Comparison of ENCODE assay signal across 19 mouse cellular contexts in genomic region chr19:53002166-53003095, GRCm38 (mm10). TPM values are rescaled to one million over a fixed set of nuclear protein-coding genes. Genes with fewer than 3 reads are reported as not detected.
DNase-seq lines count a peak whose midpoint lies in the region; ATAC-seq and TF ChIP-seq lines count a peak whose summit lies in the region.
"Had no signal": no experiment of that assay in that cellular context is flagged by ENCODE, and none has a peak within 500 bp of the region (broad histone marks: within the 10 kb centered on the region; RNA-seq: fewer than 3 reads in every experiment).

No protein-coding gene starts in this region.

- no peak for ATAC-seq in heart, embryonic 13.5 days (ENCODE audit: extremely low read depth, insufficient number of reproducible peaks, low FRiP score, low TSS enrichment)
- peak; percentile 85 for ATAC-seq in liver, embryonic 16.5 days (ENCODE audit: low read depth)
- ATAC-seq: midbrain, embryonic 16.5 days had no signal

- WGBS in heart, embryonic 13.5 days: 81% methylated on average over 23 of the region's 23 CpGs
- 67% methylated on average over 23 of the region's 23 CpGs for WGBS in liver, embryonic 16.5 days (ENCODE audit: insufficient replicate concordance)

- H3K79me2 ChIP-seq in MEL (ENCODE audit: control insufficient read depth, insufficient read depth, low read length, poor library complexity): no peaks in the 10 kb centered on the region

- no peaks in the 10 kb centered on the region for H3K27me3 ChIP-seq in heart, embryonic 13.5 days (replicated peaks)
- no peaks in the 10 kb centered on the region for H3K27me3 ChIP-seq in MEL (ENCODE audit: control insufficient read depth in 1 of 2, insufficient read depth in 2 of 2, low read length in 2 of 2)
- no peaks in the 10 kb centered on the region for H3K27me3 ChIP-seq in liver, embryonic 16.5 days (ENCODE audit: control insufficient read depth, insufficient read depth, low read depth, low read length)
- H3K27me3 ChIP-seq: heart, embryonic 12.5 days; hindbrain, embryonic 13.5 days; limb, embryonic 12.5 days; neural tube, embryonic 12.5 days had no signal

- 0 out of 4 replicates have a peak, but pooled peaks of 1 of the 2 experiments have one; percentile 21 for TF ChIP-seq POLR2A in MEL (IDR thresholded peaks at IDR 0.05; ENCODE audit: control insufficient read depth in 1 of 2, insufficient read depth in 1 of 2, low read depth in 1 of 2, low read length in 2 of 2, poor library complexity in 1 of 2)

- no peak for TF ChIP-seq EP300 in MEL (IDR thresholded peaks at IDR 0.05; ENCODE audit: low read depth in 1 of 2, low read length in 2 of 2)

- no peak for TF ChIP-seq RAD21 in MEL (IDR thresholded peaks at IDR 0.05; ENCODE audit: low read depth, low read length)

- H3K27ac ChIP-seq in heart, embryonic 13.5 days (replicated peaks): peak overlapping the region; percentile 17; the same call in 1 of the 2 replicates
- H3K27ac ChIP-seq in MEL (ENCODE audit: control insufficient read depth, low read depth, low read length): no peak overlapping the region
- H3K27ac ChIP-seq in liver, embryonic 16.5 days (ENCODE audit: low read length): peak overlapping the region; percentile 81
- H3K27ac ChIP-seq: hindbrain, embryonic 13.5 days; limb, embryonic 12.5 days; macrophage; neural tube, embryonic 12.5 days had no signal

- no peaks in the 10 kb centered on the region for H3K9me3 ChIP-seq in heart, embryonic 13.5 days
- H3K9me3 ChIP-seq in MEL (replicated peaks; ENCODE audit: insufficient read depth, low read length): no peaks in the 10 kb centered on the region
- no peaks in the 10 kb centered on the region for H3K9me3 ChIP-seq in liver, embryonic 16.5 days (replicated peaks; ENCODE audit: control insufficient read depth, low read length)
- H3K9me3 ChIP-seq: heart, embryonic 12.5 days; hindbrain, embryonic 13.5 days; limb, embryonic 12.5 days; neural tube, embryonic 12.5 days had no signal

- H3K4me3 ChIP-seq in heart, embryonic 13.5 days: no peak overlapping the region
- no peak overlapping the region for H3K4me3 ChIP-seq in MEL (ENCODE audit: control insufficient read depth in 1 of 2, insufficient read depth in 1 of 2, low read depth in 2 of 2, low read length in 2 of 2)
- H3K4me3 ChIP-seq in liver, embryonic 16.5 days (ENCODE audit: low read depth, low read length): peak overlapping the region; percentile 14; the same call in 1 of the 2 replicates
- H3K4me3 ChIP-seq: heart, embryonic 12.5 days; hindbrain, embryonic 13.5 days; limb, embryonic 12.5 days; neural tube, embryonic 12.5 days had no signal

- peaks cover 100% of the 10 kb centered on the region for H3K36me3 ChIP-seq in heart, embryonic 13.5 days
- peaks cover 16 to 65% of the 10 kb centered on the region in 2 experiments for H3K36me3 ChIP-seq in MEL (ENCODE audit: control insufficient read depth in 1 of 2, insufficient read depth in 2 of 2, low read length in 2 of 2)
- H3K36me3 ChIP-seq in liver, embryonic 16.5 days (ENCODE audit: control insufficient read depth, insufficient read depth): peaks cover 67% of the 10 kb centered on the region

- H3K4me1 ChIP-seq in heart, embryonic 13.5 days: peaks cover 26% of the 10 kb centered on the region
- H3K4me1 ChIP-seq in MEL (ENCODE audit: control insufficient read depth in 1 of 2, insufficient read depth in 2 of 2, low read length in 2 of 2): peaks cover 10 to 12% of the 10 kb centered on the region in 2 experiments
- H3K4me1 ChIP-seq in liver, embryonic 16.5 days (ENCODE audit: control insufficient read depth, low read depth, low read length): peaks cover 29% of the 10 kb centered on the region
- H3K4me1 ChIP-seq: hindbrain, embryonic 13.5 days; neural tube, embryonic 12.5 days had no signal

- TF ChIP-seq CTCF in MEL (IDR thresholded peaks at IDR 0.05 in 2 of 3, conservative IDR thresholded peaks at IDR 0.05 in 1 of 3; ENCODE audit: control insufficient read depth in 1 of 3, insufficient read depth in 1 of 3, low read depth in 2 of 3, low read length in 3 of 3, poor library complexity in 1 of 3, severe bottlenecking in 1 of 3): no peak

- no peak overlapping the region for H3K4me2 ChIP-seq in heart, embryonic 13.5 days
- peak overlapping the region; percentile 55 for H3K4me2 ChIP-seq in liver, embryonic 16.5 days (ENCODE audit: low read depth, low read length)
- H3K4me2 ChIP-seq: heart, embryonic 12.5 days; hindbrain, embryonic 13.5 days; limb, embryonic 12.5 days; neural tube, embryonic 12.5 days had no signal

- intact Hi-C loops in heart, postnatal 25 days (cut with DNase I): no loop called here

- DNase-seq in heart, postnatal 25 days (ENCODE audit: low spot score): no peak
- DNase-seq in MEL (ENCODE audit: low read depth, low spot score): peak; percentile 52
- peak; percentile 72 for DNase-seq in gastrocnemius, postnatal 10 days
- no peak for DNase-seq in urinary bladder, postnatal 25 days (ENCODE audit: low spot score)
- DNase-seq in neural tube, embryonic 10.5 days (ENCODE audit: extremely low spot score, low spot score): no peak
- DNase-seq in embryo, embryonic 11 days: no peak
- DNase-seq: adrenal gland, postnatal 14 days; cerebellum, adult 11 months; kidney, adult 11 months; kidney, postnatal 36 days; layer of hippocampus, postnatal 36 days had no signal

- no peak overlapping the region for H3K9ac ChIP-seq in heart, embryonic 13.5 days
- H3K9ac ChIP-seq in MEL (ENCODE audit: control insufficient read depth, low read depth, low read length, poor library complexity, severe bottlenecking): no peak overlapping the region
- peak overlapping the region; percentile 41 for H3K9ac ChIP-seq in liver, embryonic 16.5 days (ENCODE audit: low read depth, low read length)
- H3K9ac ChIP-seq: heart, embryonic 12.5 days; hindbrain, embryonic 13.5 days; limb, embryonic 12.5 days; neural tube, embryonic 12.5 days had no signal

TF ChIP-seq in MEL, 35 proteins besides CTCF, POLR2A, EP300 and RAD21:
- TF ChIP-seq POLR2AphosphoS2 (IDR thresholded peaks at IDR 0.05; ENCODE audit: low read length) (peak; percentile 21; the same call in 1 of the 2 replicates), NELFE (IDR thresholded peaks at IDR 0.05; ENCODE audit: low read depth, low read length) (no peak), TAL1 (IDR thresholded peaks at IDR 0.05; ENCODE audit: low read length) (peak; percentile 40; the same call in 1 of the 2 replicates), GATA1 (IDR thresholded peaks at IDR 0.05; ENCODE audit: low read depth, low read length) (0 out of 2 replicates have a peak, but pooled peaks have one; percentile 29), JUND (IDR thresholded peaks at IDR 0.05; ENCODE audit: low read depth, low read length) (no peak), MEF2A (IDR thresholded peaks at IDR 0.05; ENCODE audit: extremely low read depth, insufficient replicate concordance, low read depth, low read length, poor library complexity, severe bottlenecking) (no peak)
TF ChIP-seq in MEL: peak in this region for 3.

RNA-seq across cellular contexts. Expression of gene Xpnpep1, which starts 37.6 kb away (rescaled TPM):
- polyA plus RNA-seq in heart, embryonic 13.5 days (2015; fragmentation: Nextera tagmentation; extraction: Ambion mirVana): 142 and 151 TPM in 2 replicates
- total RNA-seq in heart, postnatal 25 days (2021): 10 to 100 TPM; 80.0 to 90.6 TPM
- 459 and 531 TPM in 2 replicates for total RNA-seq in MEL (2012; rRNA removed)
- polyA plus RNA-seq in MEL (2012; ENCODE audit: insufficient read depth in 1 of 2, insufficient read length in 2 of 2, low read depth in 1 of 2, low replicate concordance in 2 of 2, missing spikeins in 1 of 2): 100 to 1,000 TPM; 428 to 526 TPM
- total RNA-seq in gastrocnemius, postnatal 10 days (2021): 10 to 100 TPM; 70.7 to 83.8 TPM
- 85.5 and 91.8 TPM in 2 replicates for polyA plus RNA-seq in liver, embryonic 16.5 days (2015; fragmentation: Nextera tagmentation; extraction: Ambion mirVana)

Comparison
In these comparisons a context has a peak if more than half of its experiments do, and no peak if none do; other contexts are left out.
1. DNase-seq: peak in MEL (single experiment) and gastrocnemius, postnatal 10 days (single experiment); none in heart, postnatal 25 days (single experiment), urinary bladder, postnatal 25 days (single experiment), neural tube, embryonic 10.5 days (single experiment) and embryo, embryonic 11 days (single experiment).